Mouse (Mus musculus) left cerebral cortex, postnatal 36 days (tissue): Measurements from ENCODE around the gene Cd28. TPM values are rescaled to one million over a fixed set of nuclear protein-coding genes. Genes with fewer than 3 reads are reported as not detected.

ENCODE experiments used
- DNase-seq, 2 experiments: peaks; one replicate each; pipeline ENCODE4 v3.0.0; 2021 to 2022; ENCODE audit warnings: low spot score in 2 of 2, mixed read lengths in 1 of 2
- intact Hi-C: fragments of 180-260 bp; cut with DNase I; formaldehyde crosslinking; loops from one replicate; pipeline ENCODE4 v1.15.1; 2025
- total RNA-seq, 2 experiments: library from RNA; stranded (reverse); gene quantifications; 2 replicates each; pipeline ENCODE4 v1.2.3; 2021

Cd28 gene
- under 1 TPM; 0.20 to 0.27 TPM for total RNA-seq

GRCm38 (mm10) chr1:60716567-60716966, at the start of gene Cd28:
TSS of gene Cd28 (plus strand) at chr1:60716800.
- intact Hi-C loops = no loop called here
- no peak for DNase-seq

- intact Hi-C loops = no loop called here
- DNase-seq = peak in 1 of 2 experiments; percentile 14
Observed at GRCm38 (mm10) chr1:60667873-60668616, 48.6 kb upstream of the Cd28 start.

- intact Hi-C loops = no loop called here
- DNase-seq = no peak
Observed at GRCm38 (mm10) chr1:60669048-60669447, 47.6 kb upstream of the Cd28 start.

- no peak for DNase-seq
- intact Hi-C loops = no loop called here
Observed at GRCm38 (mm10) chr1:60669664-60670063, 46.9 kb upstream of the Cd28 start.

- intact Hi-C loops = no loop called here
- DNase-seq = no peak
Observed at GRCm38 (mm10) chr1:60670172-60670571, 46.4 kb upstream of the Cd28 start.

GRCm38 (mm10) chr1:60683766-60684165, 32.8 kb upstream of the Cd28 start:
- no peak for DNase-seq
- intact Hi-C loops = no loop called here

GRCm38 (mm10) chr1:60696115-60696895, 20.3 kb upstream of the Cd28 start:
- intact Hi-C loops = no loop called here
- DNase-seq = no peak

- no peak for DNase-seq
- intact Hi-C loops = no loop called here
Observed at GRCm38 (mm10) chr1:60702641-60703040, 14.0 kb upstream of the Cd28 start.

- intact Hi-C loops = no loop called here
- no peak for DNase-seq
Observed at GRCm38 (mm10) chr1:60713238-60713637, 3.4 kb upstream of the Cd28 start.

GRCm38 (mm10) chr1:60715651-60716196, 876 bp upstream of the Cd28 start:
- intact Hi-C loops = no loop called here
- no peak for DNase-seq

GRCm38 (mm10) chr1:60718580-60718979, 2.0 kb downstream of the Cd28 start:
- intact Hi-C loops = no loop called here
- no peak for DNase-seq

GRCm38 (mm10) chr1:60723555-60723954, 7.0 kb downstream of the Cd28 start:
- DNase-seq = no peak
- intact Hi-C loops = loop anchor here (5.0 kb wide), 1 partner anchor 124 kb away; no protein-coding TSS in a partner anchor

GRCm38 (mm10) chr1:60731940-60732339, 15.3 kb downstream of the Cd28 start:
- intact Hi-C loops = no loop called here
- DNase-seq = no peak

GRCm38 (mm10) chr1:60735072-60735907, 18.7 kb downstream of the Cd28 start:
- no peak for DNase-seq
- intact Hi-C loops = no loop called here

- intact Hi-C loops = no loop called here
- no peak for DNase-seq
Observed at GRCm38 (mm10) chr1:60735908-60736280, 19.3 kb downstream of the Cd28 start.

GRCm38 (mm10) chr1:60744266-60744665, 27.7 kb downstream of the Cd28 start:
- intact Hi-C loops = no loop called here
- DNase-seq = no peak

- intact Hi-C loops = no loop called here
- DNase-seq = peak in 1 of 2 experiments; percentile 46
Observed at GRCm38 (mm10) chr1:60745664-60746063, 29.1 kb downstream of the Cd28 start.

- no peak for DNase-seq
- intact Hi-C loops = no loop called here
Observed at GRCm38 (mm10) chr1:60746153-60746552, 29.6 kb downstream of the Cd28 start.

GRCm38 (mm10) chr1:60746856-60747255, 30.3 kb downstream of the Cd28 start:
- intact Hi-C loops = no loop called here
- no peak for DNase-seq

- intact Hi-C loops = no loop called here
- no peak for DNase-seq
Observed at GRCm38 (mm10) chr1:60748286-60748685, 31.7 kb downstream of the Cd28 start.
